Mouse (Mus musculus): ENCODE data around the gene Itih2. TPM values are rescaled to one million over a fixed set of nuclear protein-coding genes. Genes with fewer than 3 reads are reported as not detected.

Itih2 gene
- total RNA-seq (2014; rRNA removed; ENCODE audit: low replicate concordance) (0.85 and 1.1 TPM in 2 replicates), polyA plus RNA-seq (2015; fragmentation: Nextera tagmentation; extraction: Ambion mirVana) (0.32 and 0.42 TPM in 2 replicates)

- Histone ChIP-seq H3K4me1 (ENCODE audit: control insufficient read depth, insufficient read depth) (no peaks in the 10 kb centered on the region), H3K9me3 (replicated peaks; ENCODE audit: control insufficient read depth, low read length) (no peaks in the 10 kb centered on the region), H3K4me3 (ENCODE audit: low read depth, low read length) (no peak within 1 kb of the TSS), H3K36me3 (replicated peaks; ENCODE audit: control insufficient read depth, insufficient read depth, low read length) (no peaks in the 10 kb centered on the region), H3K4me2 (ENCODE audit: low read depth, low read length) (no peak within 1 kb of the TSS), H3K9ac (replicated peaks; ENCODE audit: low read depth, low read length) (no peak within 1 kb of the TSS), H3K27ac (ENCODE audit: low read depth) (no peak within 1 kb of the TSS), H3K27me3 (ENCODE audit: control insufficient read depth, insufficient read depth, low read length) (no peaks in the 10 kb centered on the region)
- TF ChIP-seq CTCF (IDR thresholded peaks at IDR 0.05; ENCODE audit: low read depth) (no peak), EP300 (IDR thresholded peaks at IDR 0.05; ENCODE audit: low read depth) (no peak)
- no peak for ATAC-seq (ENCODE audit: insufficient read depth, low read depth)
- WGBS = 79% methylated on average over 4 of the region's 4 CpGs
- no peak for DNase-seq (ENCODE audit: low spot score)
These were observed at the start of gene Itih2 for GRCm38 (mm10) chr2:10131296-10131695. Itih2 (minus strand) TSS chr2:10131396.

GRCm38 (mm10) chr2:10169991-10170390 lies 38.8 kb upstream of the Itih2 start:
- Histone ChIP-seq H3K4me1 (ENCODE audit: control insufficient read depth, insufficient read depth) (no peaks in the 10 kb centered on the region; the same call in 1 of the 2 replicates), H3K4me2 (ENCODE audit: low read depth, low read length) (no peak overlapping the region), H3K9ac (replicated peaks; ENCODE audit: low read depth, low read length) (no peak overlapping the region), H3K27ac (ENCODE audit: low read depth) (no peak overlapping the region), H3K4me3 (ENCODE audit: low read depth, low read length) (no peak overlapping the region), H3K36me3 (replicated peaks; ENCODE audit: control insufficient read depth, insufficient read depth, low read length) (no peaks in the 10 kb centered on the region), H3K27me3 (ENCODE audit: control insufficient read depth, insufficient read depth, low read length) (no peaks in the 10 kb centered on the region), H3K9me3 (replicated peaks; ENCODE audit: control insufficient read depth, low read length) (no peaks in the 10 kb centered on the region)
- DNase-seq (ENCODE audit: low spot score) (no peak), ATAC-seq (ENCODE audit: insufficient read depth, low read depth) (no peak)
- TF ChIP-seq CTCF (IDR thresholded peaks at IDR 0.05; ENCODE audit: low read depth) = no peak
- TF ChIP-seq EP300 (IDR thresholded peaks at IDR 0.05; ENCODE audit: low read depth) = no peak
- 88% methylated on average over 16 of the region's 16 CpGs for WGBS

GRCm38 (mm10) chr2:10168016-10168415 lies 36.8 kb upstream of the Itih2 start:
- Histone ChIP-seq H3K27ac (ENCODE audit: low read depth) (no peak overlapping the region), H3K9me3 (replicated peaks; ENCODE audit: control insufficient read depth, low read length) (no peaks in the 10 kb centered on the region), H3K9ac (replicated peaks; ENCODE audit: low read depth, low read length) (no peak overlapping the region), H3K4me1 (ENCODE audit: control insufficient read depth, insufficient read depth) (no peaks in the 10 kb centered on the region; the same call in 1 of the 2 replicates), H3K4me2 (ENCODE audit: low read depth, low read length) (no peak overlapping the region), H3K27me3 (ENCODE audit: control insufficient read depth, insufficient read depth, low read length) (no peaks in the 10 kb centered on the region), H3K36me3 (replicated peaks; ENCODE audit: control insufficient read depth, insufficient read depth, low read length) (no peaks in the 10 kb centered on the region), H3K4me3 (ENCODE audit: low read depth, low read length) (no peak overlapping the region)
- DNase-seq (ENCODE audit: low spot score) = no peak
- 44% methylated on average over 8 of the region's 8 CpGs for WGBS
- no peak for TF ChIP-seq CTCF (IDR thresholded peaks at IDR 0.05; ENCODE audit: low read depth)
- TF ChIP-seq EP300 (IDR thresholded peaks at IDR 0.05; ENCODE audit: low read depth) = no peak
- ATAC-seq (ENCODE audit: insufficient read depth, low read depth) = no peak

- Histone ChIP-seq H3K27ac (ENCODE audit: low read depth) (no peak overlapping the region), H3K4me3 (ENCODE audit: low read depth, low read length) (no peak overlapping the region), H3K27me3 (ENCODE audit: control insufficient read depth, insufficient read depth, low read length) (no peaks in the 10 kb centered on the region), H3K9ac (replicated peaks; ENCODE audit: low read depth, low read length) (no peak overlapping the region), H3K9me3 (replicated peaks; ENCODE audit: control insufficient read depth, low read length) (no peaks in the 10 kb centered on the region), H3K36me3 (replicated peaks; ENCODE audit: control insufficient read depth, insufficient read depth, low read length) (no peaks in the 10 kb centered on the region), H3K4me1 (ENCODE audit: control insufficient read depth, insufficient read depth) (no peaks in the 10 kb centered on the region; the same call in 1 of the 2 replicates), H3K4me2 (ENCODE audit: low read depth, low read length) (no peak overlapping the region)
- 79% methylated on average over 11 of the region's 11 CpGs for WGBS
- no peak for TF ChIP-seq EP300 (IDR thresholded peaks at IDR 0.05; ENCODE audit: low read depth)
- no peak for TF ChIP-seq CTCF (IDR thresholded peaks at IDR 0.05; ENCODE audit: low read depth)
- DNase-seq (ENCODE audit: low spot score) (no peak), ATAC-seq (ENCODE audit: insufficient read depth, low read depth) (no peak; the same call in 1 of the 2 replicates)
These were observed 36.1 kb upstream of the Itih2 start for GRCm38 (mm10) chr2:10167283-10167682.

GRCm38 (mm10) chr2:10166635-10167034 lies 35.4 kb upstream of the Itih2 start:
- no peak for ATAC-seq (ENCODE audit: insufficient read depth, low read depth)
- H3K36me3 ChIP-seq (replicated peaks; ENCODE audit: control insufficient read depth, insufficient read depth, low read length) = no peaks in the 10 kb centered on the region
- 44% methylated on average over 6 of the region's 6 CpGs for WGBS

GRCm38 (mm10) chr2:10162011-10162410 lies 30.8 kb upstream of the Itih2 start:
- DNase-seq (ENCODE audit: low spot score) (no peak), ATAC-seq (ENCODE audit: insufficient read depth, low read depth) (no peak)
- no peaks in the 10 kb centered on the region for H3K27me3 ChIP-seq (ENCODE audit: control insufficient read depth, insufficient read depth, low read length)
- H3K9me3 ChIP-seq (replicated peaks; ENCODE audit: control insufficient read depth, low read length) = no peaks in the 10 kb centered on the region
- no peaks in the 10 kb centered on the region; the same call in 1 of the 2 replicates for H3K4me1 ChIP-seq (ENCODE audit: control insufficient read depth, insufficient read depth)
- no peaks in the 10 kb centered on the region for H3K36me3 ChIP-seq (replicated peaks; ENCODE audit: control insufficient read depth, insufficient read depth, low read length)
- no peak overlapping the region for H3K4me2 ChIP-seq (ENCODE audit: low read depth, low read length)
- no peak overlapping the region for H3K9ac ChIP-seq (replicated peaks; ENCODE audit: low read depth, low read length)
- H3K4me3 ChIP-seq (ENCODE audit: low read depth, low read length) = no peak overlapping the region
- 67% methylated on average over 4 of the region's 4 CpGs for WGBS
- TF ChIP-seq EP300 (IDR thresholded peaks at IDR 0.05; ENCODE audit: low read depth) (no peak), CTCF (IDR thresholded peaks at IDR 0.05; ENCODE audit: low read depth) (no peak)
- H3K27ac ChIP-seq (ENCODE audit: low read depth) = no peak overlapping the region

More at GRCm38 (mm10) chr2:10166635-10167034, 35.4 kb upstream of the Itih2 start:
- H3K9ac ChIP-seq (replicated peaks; ENCODE audit: low read depth, low read length) = no peak overlapping the region
- no peak overlapping the region for H3K27ac ChIP-seq (ENCODE audit: low read depth)
- no peaks in the 10 kb centered on the region; the same call in 1 of the 2 replicates for H3K4me1 ChIP-seq (ENCODE audit: control insufficient read depth, insufficient read depth)
- DNase-seq (ENCODE audit: low spot score) = no peak
- no peaks in the 10 kb centered on the region for H3K27me3 ChIP-seq (ENCODE audit: control insufficient read depth, insufficient read depth, low read length)
- no peak overlapping the region for H3K4me3 ChIP-seq (ENCODE audit: low read depth, low read length)
- TF ChIP-seq EP300 (IDR thresholded peaks at IDR 0.05; ENCODE audit: low read depth) = no peak
- TF ChIP-seq CTCF (IDR thresholded peaks at IDR 0.05; ENCODE audit: low read depth) = no peak
- no peaks in the 10 kb centered on the region for H3K9me3 ChIP-seq (replicated peaks; ENCODE audit: control insufficient read depth, low read length)
- H3K4me2 ChIP-seq (ENCODE audit: low read depth, low read length) = no peak overlapping the region
